Mouse (Mus musculus) kidney, embryonic 15.5 days (tissue): ENCODE measurements around the gene Ptprg. TPM values are rescaled to one million over a fixed set of nuclear protein-coding genes. Genes with fewer than 3 reads are reported as not detected.
A peak's percentile ranks its signal among the peaks of the same experiment; 100 is the strongest.

Experiments
- ATAC-seq: fragments of 200-750 bp; cut with Nextera tagmentation; replicated peaks from 2 replicates; pipeline ENCODE4 v1.8.0; 2017; ENCODE audit warnings: moderate TSS enrichment; ENCODE audit not compliant: low FRiP score
- H3K27ac ChIP-seq: fragments of 300-500 bp; sonication (generic); 2 replicates; pipeline ENCODE4 v1.5.1; 2015; ENCODE audit warnings: mild to moderate bottlenecking, inconsistent platforms
- H3K27me3 ChIP-seq: fragments of 300-500 bp; sonication (generic); 2 replicates; pipeline ENCODE4 v1.6.1; 2015; ENCODE audit warnings: inconsistent platforms
- H3K36me3 ChIP-seq: fragments of 300-500 bp; sonication (generic); 2 replicates; pipeline ENCODE4 v1.6.1; 2015; ENCODE audit warnings: inconsistent platforms
- H3K4me1 ChIP-seq: fragments of 300-500 bp; sonication (generic); 2 replicates; pipeline ENCODE4 v1.6.1; 2015; ENCODE audit warnings: inconsistent platforms
- H3K4me2 ChIP-seq: fragments of 300-500 bp; sonication (generic); 2 replicates; pipeline ENCODE4 v1.6.1; 2015; ENCODE audit warnings: moderate library complexity, mild to moderate bottlenecking, inconsistent platforms
- H3K4me3 ChIP-seq: fragments of 300-500 bp; sonication (generic); replicated peaks from 2 replicates; pipeline ENCODE4 v1.5.1; 2015; ENCODE audit warnings: mild to moderate bottlenecking, inconsistent platforms
- H3K9ac ChIP-seq: fragments of 300-500 bp; sonication (generic); 2 replicates; pipeline ENCODE4 v1.6.1; 2015; ENCODE audit warnings: mild to moderate bottlenecking, inconsistent platforms
- H3K9me3 ChIP-seq: fragments of 300-500 bp; sonication (generic); replicated peaks from 2 replicates; pipeline ENCODE4 v1.6.1; 2016; ENCODE audit warnings: inconsistent platforms
- WGBS: fragments of 180-500 bp; shearing (Covaris S2); methylation state at CpG from one replicate; pipeline ENCODE4 v1.1.7; 2015; ENCODE audit warnings: mixed read lengths; 5-methylcytosine and 5-hydroxymethylcytosine counted together
- polyA plus RNA-seq: library from polyadenylated mRNA; unstranded; fragments of >200 nt; fragmentation: Nextera tagmentation; extraction: Ambion mirVana; gene quantifications from 2 replicates; pipeline ENCODE4 v1.2.1, GENCODE M21; 2015

Gene Ptprg
- polyA plus RNA-seq, 1 experiment from 2014 or later, result 40.4 TPM

DNA sequence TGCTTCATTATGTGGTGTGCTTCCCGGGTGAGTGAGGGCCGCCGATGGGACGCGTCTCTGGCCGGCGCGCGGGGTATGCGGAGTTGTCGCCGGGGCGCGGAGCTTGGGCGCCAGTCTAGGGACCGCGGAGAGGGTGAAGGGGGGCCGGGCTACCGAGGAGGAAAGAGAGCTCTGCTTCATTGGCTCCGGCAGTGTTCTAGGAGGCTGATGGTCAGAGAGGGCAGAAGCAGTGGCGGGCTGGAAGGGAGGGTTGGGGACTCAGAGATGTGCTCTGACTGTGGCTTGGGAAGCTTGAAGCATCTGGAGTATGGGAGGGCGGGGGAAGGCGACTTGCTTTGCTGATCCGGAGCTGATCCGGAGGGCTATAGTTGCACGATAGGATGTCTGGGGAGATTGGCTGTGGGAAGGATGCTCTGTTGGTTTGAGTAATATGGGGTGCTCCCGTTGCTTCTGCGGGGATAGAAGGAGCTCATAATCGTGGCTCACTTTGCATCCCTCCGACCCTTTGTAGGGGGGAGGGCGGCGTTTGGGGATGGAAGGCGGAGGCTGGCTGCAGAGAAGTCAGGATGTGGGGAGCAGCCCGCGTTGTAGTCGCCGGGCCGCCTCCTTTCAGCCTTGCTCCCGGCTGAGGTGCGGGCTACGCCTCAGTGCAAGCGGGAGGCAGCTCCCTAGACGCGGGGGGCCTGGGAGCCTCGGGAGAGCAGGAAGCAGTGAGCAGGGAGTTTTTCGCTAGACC is 1.1 kb downstream of the Ptprg start:
- Histone ChIP-seq H3K4me1 (peaks cover 32% of the 10 kb centered on the region), H3K9ac (peak overlapping the region; percentile 91), H3K27ac (peak overlapping the region; percentile 99), H3K4me2 (peak overlapping the region; percentile 81), H3K9me3 (no peaks in the 10 kb centered on the region), H3K4me3 (peak overlapping the region; percentile 73), H3K27me3 (no peaks in the 10 kb centered on the region), H3K36me3 (no peaks in the 10 kb centered on the region)
- ATAC-seq, result peak; percentile 64
- WGBS, result under 1% methylated on average over 46 of the region's 46 CpGs

DNA sequence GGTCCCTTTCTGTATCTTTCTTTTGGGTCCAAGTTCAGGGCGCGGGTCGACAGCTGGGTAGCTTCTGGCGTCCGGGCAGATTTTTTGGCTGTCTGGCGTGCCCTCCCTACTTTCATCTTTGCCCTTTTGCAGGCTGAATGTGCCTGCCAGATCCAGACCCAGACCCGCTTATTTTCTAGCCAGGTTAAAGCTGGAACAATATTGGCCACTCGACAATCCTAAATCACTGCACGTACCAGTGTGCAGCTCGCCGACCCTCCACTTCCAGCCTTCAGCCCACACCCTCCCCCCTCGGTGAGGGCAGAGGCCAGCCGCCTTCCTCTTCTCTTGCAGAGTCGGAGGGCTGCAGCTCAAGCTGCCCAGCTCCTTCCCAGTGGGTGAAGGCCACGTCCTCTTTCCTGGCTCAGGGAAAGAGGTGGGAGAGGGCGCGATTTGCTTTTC is 1.7 kb downstream of the Ptprg start:
- 0 out of 2 replicates have a peak, but pooled peaks have one; percentile 13 for ATAC-seq
- Histone ChIP-seq H3K27me3 (no peaks in the 10 kb centered on the region), H3K27ac (peak overlapping the region; percentile 99), H3K4me2 (peak overlapping the region; percentile 81), H3K4me1 (peaks cover 38% of the 10 kb centered on the region), H3K9ac (peak overlapping the region; percentile 91), H3K4me3 (peak overlapping the region; percentile 73), H3K9me3 (no peaks in the 10 kb centered on the region), H3K36me3 (no peaks in the 10 kb centered on the region)
- under 1% methylated on average over 17 of the region's 17 CpGs for WGBS

DNA sequence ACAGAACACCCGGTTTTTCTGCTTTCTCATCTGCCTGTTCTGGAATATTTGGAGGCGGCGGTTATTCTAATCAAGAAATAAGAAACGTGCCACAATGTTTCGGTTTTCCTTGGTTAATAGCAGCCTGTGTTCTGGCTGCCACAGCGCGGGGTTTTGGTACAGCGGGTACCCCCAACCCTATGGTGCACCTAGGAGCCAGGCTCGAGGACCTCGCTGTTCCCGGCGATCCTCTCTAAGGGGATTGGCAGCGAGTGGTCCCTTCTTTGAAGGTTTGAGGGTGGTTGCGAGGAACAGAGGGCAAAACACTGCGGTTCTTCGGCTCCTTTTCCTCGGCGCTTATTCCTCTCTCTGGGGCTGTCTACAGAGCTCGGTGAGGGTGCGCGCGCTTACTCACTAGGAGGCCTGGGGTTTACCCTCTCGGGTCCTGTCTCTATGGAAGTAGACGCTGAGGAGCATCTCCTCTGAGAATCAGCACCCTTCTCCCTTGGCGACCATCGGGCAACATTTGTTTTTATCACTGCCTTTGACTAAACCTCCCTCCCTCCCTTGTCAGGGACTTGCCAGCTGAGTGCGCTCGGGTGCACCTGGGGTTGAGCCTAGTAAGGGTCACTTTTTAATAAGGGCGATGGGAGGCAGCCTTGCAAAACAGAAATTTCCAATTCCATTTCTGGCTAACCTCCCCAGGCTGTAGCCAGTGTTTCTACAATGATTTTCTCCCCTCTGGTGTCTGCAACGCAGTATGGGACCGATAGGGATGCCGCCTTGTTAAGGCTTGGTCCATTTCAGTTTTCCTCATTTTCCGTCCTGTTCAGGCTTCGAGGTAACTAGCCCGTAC is 2.4 kb downstream of the Ptprg start:
- Histone ChIP-seq H3K36me3 (no peaks in the 10 kb centered on the region), H3K27ac (peak overlapping the region; percentile 99), H3K9me3 (no peaks in the 10 kb centered on the region), H3K4me1 (peaks cover 44% of the 10 kb centered on the region), H3K4me3 (peak overlapping the region; percentile 73), H3K4me2 (peak overlapping the region; percentile 81), H3K9ac (peak overlapping the region; percentile 91), H3K27me3 (no peaks in the 10 kb centered on the region)
- under 1% methylated on average over 35 of the region's 35 CpGs for WGBS
- ATAC-seq, result no peak

DNA sequence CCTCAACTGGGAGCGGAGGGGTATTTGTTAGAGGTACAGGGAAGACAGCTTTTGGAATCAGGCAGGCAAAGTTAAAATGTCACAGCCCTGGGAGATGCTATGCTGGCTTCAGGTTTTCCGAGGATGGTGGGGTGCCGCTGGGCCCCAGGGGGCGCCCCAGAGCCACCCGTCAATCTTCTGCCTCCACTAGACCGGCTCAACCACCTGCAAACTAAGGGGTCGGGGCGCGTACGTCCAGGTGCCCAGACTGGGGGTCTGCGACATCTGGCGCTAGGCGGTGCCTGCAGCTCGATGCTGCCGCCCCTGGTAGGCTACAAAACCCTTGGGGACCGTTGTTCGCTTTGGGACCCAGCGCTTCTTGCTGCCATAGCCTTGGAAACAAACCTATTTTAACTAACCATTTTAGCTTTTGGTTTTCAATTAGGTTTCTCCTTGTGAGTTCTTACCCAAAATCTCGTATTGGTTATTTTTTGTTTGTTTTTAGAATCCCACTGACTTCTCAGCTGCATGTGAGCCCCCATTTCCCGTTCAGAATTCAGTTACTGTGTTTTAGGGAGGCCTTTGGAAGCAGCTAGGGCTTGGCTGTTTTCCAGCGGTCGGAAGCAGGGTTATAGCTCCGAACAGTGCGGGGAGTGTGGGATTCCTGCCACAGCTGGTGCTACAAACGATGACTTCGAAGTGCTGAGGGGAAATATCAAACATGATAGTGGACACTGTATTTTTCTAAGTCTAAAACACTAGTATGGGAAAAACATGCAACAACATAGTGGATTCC is 3.2 kb downstream of the Ptprg start:
- peak overlapping the region; percentile 81 for H3K4me2 ChIP-seq
- ATAC-seq, result no peak
- peak overlapping the region; percentile 73 for H3K4me3 ChIP-seq
- peak overlapping the region; percentile 99 for H3K27ac ChIP-seq
- H3K9ac ChIP-seq, result peak overlapping the region; percentile 91
- peaks cover 49% of the 10 kb centered on the region for H3K4me1 ChIP-seq
- H3K36me3 ChIP-seq, result no peaks in the 10 kb centered on the region
- H3K27me3 ChIP-seq, result no peaks in the 10 kb centered on the region
- 3% methylated on average over 26 of the region's 26 CpGs for WGBS
- H3K9me3 ChIP-seq, result no peaks in the 10 kb centered on the region

DNA sequence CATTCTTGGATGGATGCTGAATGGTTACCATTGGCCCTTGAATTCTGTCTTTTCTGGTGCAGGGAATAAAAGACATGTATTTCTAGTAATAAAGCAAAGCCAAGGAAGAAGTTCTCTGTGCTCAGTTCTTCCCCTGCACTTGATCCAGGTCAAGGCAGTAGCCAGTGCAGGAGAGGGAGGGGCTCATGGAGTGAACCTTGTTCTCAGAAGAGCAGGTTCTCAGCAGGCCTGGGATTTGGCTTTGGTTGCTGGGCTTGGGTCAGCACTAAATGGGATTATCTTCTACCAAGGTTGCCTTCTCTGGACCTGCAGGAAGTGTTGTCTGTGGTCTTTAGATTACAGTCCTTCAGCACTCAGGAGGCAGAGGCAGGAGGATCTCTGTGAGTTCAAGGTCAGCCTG is 5.2 kb downstream of the Ptprg start:
- Histone ChIP-seq H3K4me1 (peaks cover 42% of the 10 kb centered on the region), H3K4me2 (no peak overlapping the region)

DNA sequence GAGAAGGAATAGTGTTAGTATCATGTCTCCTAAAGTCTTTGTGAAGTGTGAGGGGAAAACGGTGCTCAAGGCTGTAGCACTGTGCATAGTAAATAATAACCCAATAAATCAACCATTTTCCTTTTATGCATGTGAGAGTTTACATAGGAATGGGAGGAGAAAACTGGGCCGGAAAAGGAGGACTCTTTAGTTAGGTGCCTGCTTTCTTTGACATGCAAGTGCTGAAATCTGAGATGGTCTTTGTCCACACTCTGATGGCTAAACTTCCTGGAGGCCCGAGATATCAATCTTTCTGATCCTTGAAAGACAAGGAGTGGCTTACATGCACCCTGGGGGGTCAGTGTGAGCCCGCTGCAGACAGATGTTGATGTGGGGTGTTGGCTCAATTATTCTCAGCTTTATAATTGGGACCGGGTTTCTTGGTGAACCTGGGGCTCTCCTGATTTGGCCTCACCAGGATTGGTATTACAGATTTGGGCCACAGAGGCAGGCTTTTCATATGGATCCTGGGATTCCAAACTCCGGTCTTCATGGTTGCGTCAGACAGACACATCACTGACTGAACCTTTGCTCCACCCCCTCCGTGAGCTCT is 7.4 kb downstream of the Ptprg start:
- no peak overlapping the region for H3K4me3 ChIP-seq
- ATAC-seq, result peak; percentile 44
- H3K4me2 ChIP-seq, result 0 out of 2 replicates have a peak overlapping the region, but pooled peaks have one; percentile 1
- H3K9me3 ChIP-seq, result no peaks in the 10 kb centered on the region
- H3K4me1 ChIP-seq, result peaks cover 39% of the 10 kb centered on the region
- no peaks in the 10 kb centered on the region for H3K27me3 ChIP-seq
- H3K27ac ChIP-seq, result peak overlapping the region; percentile 61
- WGBS, result 39% methylated on average over 8 of the region's 8 CpGs
- no peak overlapping the region for H3K9ac ChIP-seq
- H3K36me3 ChIP-seq, result no peaks in the 10 kb centered on the region

More for the DNA sequence above, 5.2 kb downstream of the Ptprg start:
- H3K9me3 ChIP-seq, result no peaks in the 10 kb centered on the region
- H3K9ac ChIP-seq, result no peak overlapping the region
- no peak for ATAC-seq
- no peaks in the 10 kb centered on the region for H3K36me3 ChIP-seq
- no peak overlapping the region for H3K27ac ChIP-seq
- H3K4me3 ChIP-seq, result no peak overlapping the region
- no peaks in the 10 kb centered on the region for H3K27me3 ChIP-seq

DNA sequence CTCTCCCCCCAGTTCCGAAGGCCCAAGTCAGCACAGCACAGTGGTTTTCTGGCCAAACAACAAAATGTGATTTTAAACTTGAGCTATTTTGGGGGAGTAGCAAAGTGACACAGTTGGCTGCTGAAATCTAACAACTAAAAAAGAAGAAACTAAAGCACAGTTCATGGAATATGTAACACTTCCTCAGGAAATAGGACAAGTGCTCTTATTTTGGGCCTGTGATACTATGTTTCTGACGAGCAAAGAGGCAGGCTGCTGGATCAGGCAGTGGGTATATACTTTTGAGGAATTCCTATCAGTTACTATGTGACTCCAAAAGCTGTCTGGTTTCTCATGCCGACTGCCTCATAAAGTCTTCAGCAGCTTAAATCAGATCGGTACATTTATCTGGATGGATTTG is 8.1 kb downstream of the Ptprg start:
- H3K27ac ChIP-seq, result peak overlapping the region; percentile 61
- no peaks in the 10 kb centered on the region for H3K36me3 ChIP-seq
- WGBS, result 77% methylated on average over 4 of the region's 4 CpGs
- no peak overlapping the region for H3K4me3 ChIP-seq
- no peaks in the 10 kb centered on the region for H3K27me3 ChIP-seq
- no peaks in the 10 kb centered on the region for H3K9me3 ChIP-seq
- no peak for ATAC-seq
- peaks cover 33% of the 10 kb centered on the region for H3K4me1 ChIP-seq
- no peak overlapping the region for H3K4me2 ChIP-seq
- no peak overlapping the region for H3K9ac ChIP-seq

DNA sequence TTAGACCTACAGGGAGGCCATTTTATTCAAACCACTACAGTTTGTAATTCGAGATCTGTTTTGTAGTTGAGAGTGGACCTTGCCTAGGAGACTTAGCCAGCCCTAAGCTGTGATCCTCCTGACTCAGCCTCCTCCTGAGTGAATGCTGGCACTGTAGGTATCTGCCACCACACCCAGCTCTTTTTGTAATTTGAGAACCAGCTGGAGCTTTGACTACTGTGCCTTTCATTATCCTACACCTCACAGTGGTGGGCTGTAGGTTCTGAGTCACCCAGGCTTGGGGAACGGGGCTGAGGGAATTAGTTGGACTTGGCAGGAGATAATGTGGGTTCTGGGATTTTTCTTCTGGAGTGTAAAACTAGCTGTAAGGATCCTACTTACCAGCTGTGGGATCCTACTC is 9.5 kb downstream of the Ptprg start:
- Histone ChIP-seq H3K27me3 (no peaks in the 10 kb centered on the region), H3K27ac (no peak overlapping the region), H3K9ac (no peak overlapping the region), H3K4me1 (peaks cover 25% of the 10 kb centered on the region), H3K36me3 (no peaks in the 10 kb centered on the region), H3K9me3 (no peaks in the 10 kb centered on the region), H3K4me3 (no peak overlapping the region), H3K4me2 (no peak overlapping the region)
- WGBS, result 94% methylated on average over 2 of the region's 2 CpGs
- ATAC-seq, result no peak

DNA sequence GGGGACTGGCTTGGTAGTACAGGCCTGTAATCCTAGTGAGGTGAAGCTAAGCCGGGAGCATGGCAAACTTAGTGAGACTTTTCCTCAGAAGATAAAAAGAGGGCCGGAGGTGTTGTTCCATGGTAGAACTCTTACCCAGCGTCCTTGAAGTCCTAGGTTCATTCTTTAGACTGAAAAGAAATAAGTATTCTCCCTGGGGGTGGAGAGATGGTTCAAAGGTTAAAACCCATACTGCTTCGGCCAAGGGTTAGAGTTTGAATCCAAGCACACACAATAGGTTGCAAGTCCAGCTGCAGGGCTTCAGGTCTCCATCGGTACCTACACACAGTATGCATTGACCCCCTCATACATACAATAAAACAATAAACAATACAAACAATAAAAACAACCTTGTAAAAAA is 10.3 kb downstream of the Ptprg start:
- WGBS, result 89% methylated on average over 5 of the region's 5 CpGs
- H3K27me3 ChIP-seq, result no peaks in the 10 kb centered on the region
- no peak overlapping the region for H3K27ac ChIP-seq
- H3K9ac ChIP-seq, result no peak overlapping the region
- H3K9me3 ChIP-seq, result no peaks in the 10 kb centered on the region
- no peak overlapping the region for H3K4me3 ChIP-seq
- no peaks in the 10 kb centered on the region for H3K36me3 ChIP-seq
- H3K4me1 ChIP-seq, result peaks cover 23% of the 10 kb centered on the region
- ATAC-seq, result no peak
- no peak overlapping the region for H3K4me2 ChIP-seq

DNA sequence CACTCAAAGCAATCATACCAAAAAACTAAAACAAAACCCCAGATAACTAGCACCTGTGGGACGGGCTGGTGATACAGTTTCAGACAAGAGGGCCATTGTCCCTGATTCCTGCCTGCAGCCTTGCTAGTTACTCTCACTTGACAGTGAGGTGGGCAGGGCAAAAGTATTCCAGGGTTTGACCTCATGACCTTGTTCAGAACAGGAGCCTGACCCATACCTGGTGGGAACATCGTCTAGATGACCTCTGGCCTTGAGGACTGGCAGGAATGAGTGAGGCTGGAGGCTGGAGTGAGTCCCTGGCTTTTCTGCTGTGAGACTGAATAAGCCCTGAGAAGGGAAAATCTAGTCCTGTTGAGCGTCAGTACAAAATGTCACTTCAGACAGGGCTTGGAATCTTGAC is 11.1 kb downstream of the Ptprg start:
- no peak for ATAC-seq
- WGBS, result 71% methylated on average over 3 of the region's 3 CpGs

DNA sequence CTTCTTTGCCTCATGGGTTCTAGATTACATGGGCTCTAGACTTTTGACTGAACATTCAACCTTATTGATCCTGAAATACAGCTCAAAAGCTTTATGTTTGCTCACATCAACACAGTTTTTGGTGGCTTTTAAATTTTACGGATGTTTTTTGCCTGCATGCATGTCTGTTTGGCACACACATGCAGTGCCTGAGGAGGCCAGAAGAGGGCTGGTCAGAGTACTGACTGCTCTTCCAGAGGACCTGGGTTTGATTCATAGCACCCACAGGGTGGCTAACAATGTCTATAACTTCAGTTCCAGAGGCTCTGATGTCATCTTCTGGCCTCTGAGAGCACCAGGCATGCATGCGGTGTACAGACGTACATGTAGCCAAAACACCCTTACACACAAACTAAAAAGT is 12.0 kb downstream of the Ptprg start:
- WGBS, result 97% methylated on average over 3 of the region's 3 CpGs
- peaks cover 15% of the 10 kb centered on the region for H3K4me1 ChIP-seq

More for the DNA sequence above, 11.1 kb downstream of the Ptprg start:
- Histone ChIP-seq H3K4me3 (no peak overlapping the region), H3K27me3 (no peaks in the 10 kb centered on the region), H3K4me1 (peaks cover 22% of the 10 kb centered on the region), H3K9ac (no peak overlapping the region), H3K36me3 (no peaks in the 10 kb centered on the region), H3K27ac (no peak overlapping the region), H3K4me2 (no peak overlapping the region), H3K9me3 (no peaks in the 10 kb centered on the region)

More for the DNA sequence above, 12.0 kb downstream of the Ptprg start:
- no peak overlapping the region for H3K9ac ChIP-seq
- no peak overlapping the region for H3K27ac ChIP-seq
- H3K4me2 ChIP-seq, result no peak overlapping the region
- H3K4me3 ChIP-seq, result no peak overlapping the region
- ATAC-seq, result no peak
- no peaks in the 10 kb centered on the region for H3K36me3 ChIP-seq
- no peaks in the 10 kb centered on the region for H3K27me3 ChIP-seq
- no peaks in the 10 kb centered on the region for H3K9me3 ChIP-seq
